Mouse (Mus musculus) thymus, postnatal 36 days (tissue): ENCODE data around the gene Ldlrad3.
A peak's percentile ranks its signal among the peaks of the same experiment; 100 is the strongest.

Source experiments
- DNase-seq, 2 experiments: peaks; one replicate each; pipeline ENCODE4 v3.0.0; 2022; ENCODE audit warnings: mixed read lengths in 2 of 2

Gene Ldlrad3

DNA sequence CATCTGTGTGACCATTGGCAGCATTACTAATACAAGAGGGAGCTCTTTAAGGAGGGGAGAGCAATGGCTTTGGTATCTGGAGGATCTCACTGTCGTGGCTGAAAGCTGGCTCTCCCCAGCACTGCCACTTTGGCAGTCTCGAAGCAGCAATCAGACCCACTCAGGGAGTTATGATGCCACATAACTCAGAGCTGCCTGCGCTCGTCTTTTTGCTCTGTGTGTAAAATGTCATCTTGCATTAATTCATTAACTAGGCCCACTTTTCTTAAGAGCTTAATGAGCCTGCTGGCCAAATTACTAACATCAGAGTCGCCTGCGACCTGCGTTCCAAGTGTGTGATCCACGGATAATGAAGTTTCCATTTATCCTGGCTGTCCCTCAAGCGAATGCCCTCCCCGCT is 230.1 kb downstream of the Ldlrad3 start:
- DNase-seq: no peak

DNA sequence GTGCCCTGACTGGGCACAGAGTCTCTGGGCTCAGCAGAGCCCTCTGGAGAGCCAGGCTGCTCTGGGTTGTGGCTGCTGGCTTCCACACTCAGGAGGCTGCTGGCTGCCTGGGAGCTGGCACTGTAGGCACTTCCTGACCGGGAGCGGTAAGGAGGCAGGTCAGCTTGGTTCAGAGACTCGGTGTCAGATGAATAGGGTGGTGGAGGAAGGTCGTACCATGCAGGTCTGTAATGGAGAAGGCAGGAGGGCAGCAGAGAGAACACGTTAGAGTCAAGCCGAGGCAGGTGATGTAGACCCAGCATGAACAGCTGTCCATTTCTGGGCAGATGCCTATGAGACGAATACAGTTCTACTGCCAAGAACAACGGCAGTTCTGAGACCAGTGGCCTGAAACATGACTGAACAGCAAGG is 233.2 kb downstream of the Ldlrad3 start:
- no peak for DNase-seq

DNA sequence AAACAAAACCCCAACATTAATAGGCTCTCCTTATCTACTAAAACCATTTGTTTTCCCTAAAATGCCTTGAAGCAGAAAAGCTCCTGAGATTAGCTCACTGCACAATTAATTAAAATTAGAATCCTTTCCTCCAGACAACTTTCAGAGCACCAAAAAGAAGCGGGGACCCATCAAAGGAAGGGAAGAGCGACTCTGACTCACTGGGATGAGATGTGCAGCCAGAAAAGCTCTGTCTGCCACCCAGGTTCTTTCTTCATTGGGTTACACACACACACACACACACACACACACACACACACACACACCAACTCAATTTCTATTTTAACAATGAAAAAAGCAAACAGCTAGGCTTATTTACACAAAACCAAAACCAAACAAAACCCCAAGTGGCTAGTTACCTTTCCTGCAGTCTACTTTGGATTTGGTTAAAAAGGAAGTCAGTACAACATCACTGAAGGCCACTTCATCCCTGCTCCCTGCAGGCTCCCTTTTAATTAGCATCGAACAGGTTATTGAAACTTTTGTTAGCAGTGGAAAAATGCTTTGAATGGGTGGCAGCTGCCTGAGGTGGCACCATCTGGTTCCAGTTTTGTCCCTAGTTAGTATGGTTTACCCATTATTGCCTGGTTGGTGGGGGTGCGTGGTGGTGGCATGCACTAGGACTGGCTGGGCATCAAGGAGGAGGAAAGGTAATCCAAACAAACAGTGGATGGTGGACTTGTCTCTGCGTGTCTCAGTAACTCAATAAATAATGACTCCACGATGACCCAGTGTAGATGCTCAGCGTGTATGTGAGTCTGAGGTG is 235.3 kb downstream of the Ldlrad3 start:
- DNase-seq: no peak

DNA sequence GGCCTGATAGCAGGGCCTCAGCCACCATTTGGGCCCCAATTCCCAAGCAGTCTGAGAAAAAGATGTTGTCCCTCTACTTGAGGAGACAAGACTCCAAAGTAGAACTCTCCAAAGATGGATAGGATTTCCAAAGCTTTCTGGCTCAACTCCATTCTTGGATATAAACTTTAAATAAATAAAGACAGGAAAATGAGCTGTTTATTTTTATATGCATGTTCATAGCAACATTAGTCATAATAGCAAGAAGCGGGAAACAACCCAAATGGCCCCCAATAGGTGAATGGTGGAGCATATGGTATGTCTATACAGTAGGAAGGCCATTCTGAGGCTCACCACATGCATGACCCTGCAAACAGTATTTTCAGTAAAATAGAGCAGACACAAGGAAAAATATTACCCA is 251.2 kb downstream of the Ldlrad3 start:
- no peak for DNase-seq

DNA sequence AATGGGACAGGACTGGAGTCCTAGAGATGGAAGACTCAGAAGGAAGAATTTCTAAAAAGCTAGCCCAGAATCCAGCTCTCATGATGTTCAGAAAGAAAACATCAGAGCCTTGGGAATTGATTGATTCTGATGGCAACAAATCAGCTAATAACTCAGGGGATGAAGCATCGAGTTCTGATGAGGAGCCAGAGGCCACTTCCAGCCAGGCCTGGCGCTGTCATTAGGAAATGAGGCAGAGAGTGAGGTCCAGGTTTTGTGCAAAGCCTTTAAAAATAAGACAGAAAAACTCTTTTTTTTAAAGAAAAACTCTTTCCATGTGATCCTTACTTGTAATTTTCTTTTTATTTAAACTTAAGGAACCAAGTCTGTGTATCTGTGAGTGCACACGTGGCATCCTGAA is 252.9 kb downstream of the Ldlrad3 start:
- no peak for DNase-seq

DNA sequence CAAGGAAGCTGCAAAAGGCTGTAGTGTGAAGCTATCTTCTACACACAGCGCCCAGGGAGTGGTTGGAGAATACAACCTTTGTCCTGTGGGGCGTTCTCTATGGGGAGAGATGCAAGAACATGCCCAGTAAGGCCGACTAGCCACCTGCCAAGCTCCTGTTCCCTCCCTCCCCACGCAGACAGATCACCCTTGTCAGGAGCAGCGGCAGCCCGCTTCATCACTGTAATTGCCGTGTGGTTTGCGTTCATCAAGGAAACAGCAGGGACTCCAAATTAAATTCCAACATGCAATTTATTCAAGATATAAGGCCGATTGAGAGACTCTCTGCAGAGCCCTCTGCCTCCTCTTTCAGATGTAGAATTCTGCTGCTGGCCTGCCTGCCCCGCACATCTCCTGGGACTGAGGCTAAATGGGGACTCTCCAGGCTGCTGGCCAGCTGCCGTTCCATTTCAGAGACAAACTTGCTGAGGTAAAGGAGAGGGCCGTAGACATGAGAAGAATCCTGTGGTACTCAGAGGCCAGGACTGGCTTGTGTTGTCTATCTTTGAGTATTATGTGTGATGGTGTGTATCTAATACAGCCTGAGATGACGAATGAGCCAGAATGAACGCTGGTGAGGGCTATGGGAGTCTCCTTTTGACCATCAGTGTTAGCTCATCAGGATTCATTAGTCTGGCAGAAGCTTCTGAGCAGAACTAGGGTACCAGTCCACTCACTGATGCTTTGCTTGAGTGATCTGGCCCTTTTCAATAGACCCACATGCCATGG is 253.8 kb downstream of the Ldlrad3 start:
- DNase-seq: no peak

DNA sequence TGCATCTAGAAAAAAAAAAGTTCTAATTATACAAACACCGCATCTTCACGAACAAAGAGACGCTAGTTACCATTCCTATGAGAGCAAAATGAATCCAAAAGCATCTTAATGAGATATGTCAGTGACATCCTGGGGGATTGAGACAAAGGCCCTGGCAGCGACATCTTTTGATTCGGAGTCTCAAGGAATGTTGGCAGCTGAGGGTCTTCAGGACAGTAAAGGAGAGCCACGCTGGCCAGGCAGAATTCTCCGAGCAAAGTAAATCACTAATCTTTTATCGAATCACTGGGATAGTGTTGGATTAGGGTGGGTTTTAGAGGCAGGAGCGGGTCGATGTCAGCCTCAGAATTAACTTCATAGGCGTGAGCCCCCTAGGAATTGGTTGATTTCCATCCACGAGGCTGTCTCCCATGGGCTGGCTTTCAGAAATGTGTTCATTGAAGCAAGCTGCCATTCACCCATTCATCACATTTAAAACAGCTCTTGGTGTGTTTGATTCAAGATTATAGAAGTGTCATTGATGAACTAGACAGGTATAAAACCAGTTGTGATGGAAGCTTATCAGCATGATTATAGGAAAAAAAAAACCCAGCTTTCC is 260.5 kb downstream of the Ldlrad3 start:
- DNase-seq: no peak

DNA sequence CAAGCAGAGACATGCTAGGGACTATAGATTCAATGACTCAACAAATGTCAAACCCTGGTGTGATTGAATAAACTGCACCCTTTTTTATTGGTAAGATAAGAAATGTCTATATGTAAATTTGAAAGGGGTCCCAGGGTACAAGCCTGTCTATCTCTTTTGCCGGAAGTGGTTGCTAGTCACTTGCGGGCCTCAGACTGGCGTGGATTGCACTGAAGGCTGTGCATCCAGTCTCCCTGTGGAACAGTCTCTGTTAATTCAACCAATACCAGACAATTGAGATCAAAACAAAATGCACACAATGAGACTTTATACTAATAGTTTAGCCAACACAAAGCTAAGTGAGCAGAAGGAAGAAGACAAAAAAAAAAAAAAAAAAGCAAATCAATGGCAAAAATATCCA is 261.0 kb downstream of the Ldlrad3 start:
- no peak for DNase-seq

DNA sequence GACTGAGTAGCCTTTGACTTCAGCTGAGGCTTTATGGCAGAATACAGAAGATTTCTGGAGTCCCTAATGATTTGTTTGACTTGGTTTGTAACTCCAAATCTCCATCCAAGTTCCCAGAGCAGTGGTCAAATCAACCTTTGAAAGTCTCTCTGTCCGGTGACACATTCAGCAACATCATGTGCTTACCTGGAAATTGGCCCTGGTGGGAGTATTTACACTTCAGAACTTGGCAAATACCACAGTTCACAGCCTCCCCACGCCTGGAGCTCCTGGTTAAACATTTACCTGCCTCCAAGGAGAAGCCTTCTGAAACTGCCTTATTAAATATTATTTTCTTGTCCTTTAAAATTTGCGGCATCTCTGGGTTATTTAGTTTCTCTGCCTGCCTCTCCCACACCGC is 263.0 kb downstream of the Ldlrad3 start:
- no peak for DNase-seq

DNA sequence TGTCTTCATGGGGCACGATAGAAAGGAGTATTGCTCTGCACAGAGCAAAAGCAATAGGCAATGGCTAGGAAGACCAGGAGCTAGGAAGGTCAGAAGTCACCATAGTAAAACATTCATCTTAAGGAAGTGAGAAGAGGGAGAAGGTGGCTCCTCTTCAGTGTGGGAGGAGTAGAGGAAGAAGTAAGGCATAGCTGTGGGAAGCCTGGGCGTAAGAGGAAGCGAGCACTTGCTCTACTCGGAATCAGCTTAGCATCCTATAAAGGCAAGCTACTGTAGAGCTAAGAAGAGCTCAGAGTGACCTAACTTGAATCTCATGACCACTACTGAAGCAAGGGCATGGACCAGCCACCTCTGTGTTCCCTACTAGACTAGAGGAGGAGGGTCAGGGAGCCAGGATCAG is 263.9 kb downstream of the Ldlrad3 start:
- no peak for DNase-seq

DNA sequence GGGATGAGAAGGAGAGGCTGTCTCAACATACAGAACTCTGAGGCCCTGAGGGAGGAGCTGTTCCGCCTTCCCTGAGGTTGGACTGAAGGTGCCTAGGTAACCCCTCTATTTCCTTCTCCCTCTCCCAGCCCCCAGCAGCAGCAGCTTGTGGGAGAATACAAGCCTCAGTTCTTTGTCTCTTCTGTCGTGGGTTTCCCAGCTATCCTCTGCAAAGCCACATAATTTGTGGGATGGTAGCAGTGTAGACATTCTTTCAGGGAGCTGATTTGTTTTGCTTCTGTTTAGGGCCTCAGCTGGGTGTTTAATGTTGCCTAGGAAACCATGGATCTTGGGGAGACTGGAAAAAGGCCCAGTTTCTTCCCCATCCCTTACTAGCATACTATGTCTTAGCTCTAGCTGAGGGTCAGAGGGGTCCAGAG is 266.0 kb downstream of the Ldlrad3 start:
- DNase-seq: no peak

DNA sequence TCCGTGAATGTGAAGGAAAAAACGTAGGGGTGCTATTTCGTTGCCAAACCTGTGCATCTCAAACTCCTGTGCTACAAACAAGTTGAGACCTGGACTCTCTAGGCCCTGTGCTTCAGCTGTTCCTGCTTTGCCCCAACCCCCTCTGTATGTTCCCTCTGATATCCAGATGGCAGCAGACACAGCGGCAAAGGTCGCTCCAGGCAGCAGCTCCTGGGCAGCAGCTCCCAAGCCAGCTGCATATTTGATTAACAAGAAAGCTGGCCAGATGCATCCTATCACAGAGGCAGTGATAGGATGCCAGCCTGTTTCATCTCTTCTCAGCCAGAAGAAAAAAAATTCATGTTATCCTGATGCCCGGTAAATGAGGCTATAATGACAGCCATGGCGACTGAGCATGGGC is 267.7 kb downstream of the Ldlrad3 start:
- DNase-seq: no peak

DNA sequence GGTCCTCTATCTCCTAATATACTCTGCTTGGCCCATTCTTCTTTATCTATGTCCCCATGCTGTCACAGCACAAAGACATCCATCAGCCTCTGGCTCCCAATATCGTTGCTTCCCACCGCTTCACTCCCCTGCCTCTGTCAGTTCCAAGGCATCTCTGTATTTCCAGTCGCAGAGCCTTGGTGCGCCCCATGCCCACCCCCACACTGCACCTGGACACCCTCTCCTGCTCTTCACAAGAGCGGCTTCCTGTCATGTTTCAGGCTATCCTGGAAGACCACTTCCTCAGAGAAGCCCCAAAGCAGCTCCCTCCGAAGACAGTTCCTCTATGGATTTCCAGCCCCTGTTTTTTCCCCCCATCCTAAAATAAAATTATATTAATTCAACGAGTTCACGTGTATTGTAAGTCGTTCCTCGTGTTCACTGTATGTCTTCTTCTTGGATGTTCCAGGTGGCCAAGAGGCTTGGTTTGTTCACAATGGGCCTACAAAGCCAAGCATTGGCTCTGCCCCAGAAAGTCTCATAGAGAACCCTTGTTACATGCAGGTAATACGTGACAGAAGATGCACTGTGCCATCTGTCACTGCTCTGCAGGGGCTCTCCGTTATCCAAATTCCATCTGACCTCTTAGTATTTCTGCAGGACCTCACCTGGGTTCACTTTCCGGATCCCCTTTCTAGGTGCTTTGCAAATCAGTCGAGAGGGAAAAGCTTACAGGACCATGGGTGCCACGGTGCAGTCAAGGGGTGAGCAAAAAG is 276.7 kb downstream of the Ldlrad3 start:
- DNase-seq: no peak

DNA sequence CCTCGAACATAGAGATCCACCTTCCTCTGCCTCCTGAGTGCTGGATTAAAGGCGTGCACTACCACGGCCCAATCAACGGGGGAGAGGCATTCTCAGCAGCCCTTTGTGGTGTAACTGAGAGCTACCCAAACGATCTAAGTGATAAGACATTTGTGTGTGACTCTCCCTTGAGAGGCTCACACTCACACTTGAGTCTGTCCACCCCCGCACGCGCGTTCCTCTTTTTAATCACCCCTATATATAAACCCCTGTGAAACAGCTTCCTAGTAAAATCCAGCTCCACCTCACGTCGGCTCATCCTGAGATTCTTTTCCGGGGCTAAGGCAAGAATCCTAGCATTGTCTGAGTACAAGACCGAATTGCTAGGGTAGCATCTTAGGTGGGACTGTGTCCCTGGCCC is 277.4 kb downstream of the Ldlrad3 start:
- DNase-seq: no peak

DNA sequence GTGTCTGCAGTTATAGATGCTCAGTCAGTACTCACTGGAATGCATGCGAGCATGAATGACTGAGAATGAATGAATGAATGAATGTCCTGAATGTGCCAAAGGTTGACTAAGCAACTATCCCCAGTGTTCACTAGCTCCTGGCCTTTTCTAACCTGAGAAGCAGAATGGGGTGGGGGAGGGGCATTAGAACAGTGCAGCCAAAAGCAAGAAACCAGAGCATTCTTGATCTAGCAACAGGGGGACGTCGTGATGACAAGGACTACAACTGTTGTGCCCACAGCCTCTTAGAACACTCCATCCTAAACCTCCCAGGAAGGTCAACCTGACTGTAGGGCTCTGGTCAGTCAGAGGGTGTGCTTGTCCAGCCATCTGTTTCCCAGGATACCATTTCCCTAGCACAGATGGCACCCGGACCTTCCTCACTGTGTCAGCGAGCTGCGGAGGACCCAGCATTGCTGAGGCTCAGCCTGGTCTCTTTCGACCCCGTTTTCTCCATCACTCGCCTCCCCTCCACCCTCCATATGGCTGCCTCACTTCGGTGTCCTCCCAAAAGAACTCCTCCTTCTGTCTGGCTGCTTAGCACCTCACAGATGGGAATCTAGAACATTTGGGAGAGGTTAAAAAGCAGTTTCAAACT is 278.7 kb downstream of the Ldlrad3 start:
- no peak for DNase-seq

DNA sequence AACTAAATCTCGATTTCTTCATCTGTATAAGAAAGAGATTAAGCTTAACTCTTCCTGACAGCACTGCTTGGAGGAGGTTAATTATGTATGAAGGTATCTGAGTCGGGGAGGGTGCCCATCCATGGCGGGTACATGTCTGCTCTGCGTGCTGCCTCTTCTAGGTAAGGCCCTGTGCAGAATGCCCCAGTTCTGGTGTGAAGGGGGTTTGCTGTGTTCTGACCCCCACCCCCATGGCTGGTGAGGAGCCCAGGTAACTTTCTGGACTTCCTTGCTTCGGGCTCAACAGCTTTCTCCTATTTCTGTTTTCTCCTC is 279.9 kb downstream of the Ldlrad3 start:
- DNase-seq: no peak

DNA sequence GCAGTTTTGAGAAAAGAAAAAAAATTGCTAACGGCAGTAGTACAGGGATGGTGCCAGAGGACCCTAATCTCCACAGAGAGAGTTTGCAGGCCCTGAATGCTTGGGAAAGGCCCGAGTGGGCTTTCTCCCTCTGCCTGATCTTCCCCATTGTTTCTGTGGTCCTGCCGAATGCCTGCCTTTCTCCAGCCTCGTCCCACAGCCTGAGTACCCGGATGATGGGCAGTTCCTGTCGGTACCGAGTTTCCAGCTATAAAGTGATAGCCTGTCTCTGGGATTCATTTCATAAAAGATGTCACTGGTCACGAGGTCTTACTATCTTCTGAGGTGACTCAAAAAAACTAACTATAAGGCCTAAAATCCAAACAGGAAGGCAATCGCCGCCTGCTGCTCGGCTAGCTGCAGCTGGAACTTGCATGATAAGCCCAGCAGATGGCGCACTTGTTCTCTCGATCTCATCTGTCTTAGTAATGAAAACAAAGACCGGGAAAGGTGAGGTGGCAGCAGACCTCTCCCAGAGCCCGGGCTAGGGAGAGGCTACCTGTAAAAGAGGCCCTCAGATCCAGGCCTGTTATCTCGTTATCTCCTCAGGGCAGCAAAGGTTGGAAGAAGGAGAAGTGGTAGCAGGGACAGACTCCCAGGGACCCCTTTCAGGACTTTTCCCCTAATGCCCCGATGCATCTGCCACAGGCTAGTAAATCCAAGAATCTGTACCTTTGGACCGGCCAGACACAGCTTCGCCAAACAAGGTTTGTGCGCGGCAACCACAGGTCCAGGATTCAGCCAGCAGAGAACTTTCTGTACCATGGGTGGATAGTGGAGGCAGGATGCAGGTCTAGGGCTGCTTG is 280.4 kb downstream of the Ldlrad3 start:
- peak; percentile 79 to 80 for DNase-seq

DNA sequence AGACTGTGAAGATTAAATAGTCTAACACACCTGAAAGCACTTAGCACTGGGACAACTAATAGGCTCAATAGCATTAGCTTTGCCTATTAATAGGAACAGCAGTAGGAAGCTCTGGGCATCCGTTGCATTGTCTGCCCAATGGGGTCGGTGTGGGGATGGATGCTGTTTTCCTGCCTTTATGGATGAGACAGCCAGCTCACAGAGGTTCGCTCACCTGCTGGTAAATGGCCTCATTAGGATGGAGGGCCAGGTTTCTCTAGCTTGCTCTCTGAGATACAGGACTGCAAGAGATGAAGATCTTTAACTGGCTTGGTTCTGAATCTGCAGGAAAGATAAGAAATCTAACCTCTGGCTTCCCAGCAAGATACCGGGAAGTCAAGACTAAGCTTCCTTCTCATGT is 284.0 kb downstream of the Ldlrad3 start:
- DNase-seq: no peak
